Mouse (Mus musculus) myocyte (in vitro differentiated cells): ENCODE measurements around the gene Rxra.

Source experiments
- CEBPB ChIP-seq: IDR thresholded peaks from 2 replicates; pipeline ENCODE4 v1.6.1; 2011; ENCODE audit warnings: mild to moderate bottlenecking, moderate library complexity; ENCODE audit not compliant: poor library complexity, insufficient read depth, severe bottlenecking
- MAX ChIP-seq: IDR thresholded peaks from one replicate; pipeline ENCODE4 v1.6.1; 2011; ENCODE audit warnings: low read depth, mild to moderate bottlenecking, control low read depth
- MYOD1 ChIP-seq, 3 experiments: IDR thresholded peaks; one replicate each; pipeline ENCODE4 v1.6.1; 2011; ENCODE audit warnings: control low read depth in 2 of 3, low read depth in 2 of 3, mild to moderate bottlenecking in 2 of 3, moderate library complexity in 1 of 3; ENCODE audit not compliant: insufficient read length in 2 of 3, control insufficient read depth in 1 of 3
- MYOG ChIP-seq, 3 experiments: IDR thresholded peaks; one replicate each; pipeline ENCODE4 v1.6.1; 2011; ENCODE audit warnings: control low read depth in 2 of 3, low read depth in 2 of 3, mild to moderate bottlenecking in 2 of 3; ENCODE audit not compliant: insufficient read length in 2 of 3, control insufficient read depth in 1 of 3, insufficient read depth in 1 of 3
- POLR2A ChIP-seq: IDR thresholded peaks from one replicate; pipeline ENCODE4 v1.6.1; 2011; ENCODE audit warnings: low read depth, mild to moderate bottlenecking, control low read depth, moderate library complexity; ENCODE audit not compliant: insufficient read length
- TCF12 ChIP-seq: IDR thresholded peaks from one replicate; pipeline ENCODE4 v1.6.1; 2011; ENCODE audit warnings: mild to moderate bottlenecking, control low read depth; ENCODE audit not compliant: poor library complexity, insufficient read depth, severe bottlenecking
- TCF3 ChIP-seq: IDR thresholded peaks from one replicate; pipeline ENCODE4 v1.6.1; 2011; ENCODE audit warnings: low read depth, control low read depth; ENCODE audit not compliant: insufficient read length

GRCm38 (mm10) chr2:27714131-27714530 is 37.9 kb downstream of the Rxra start:
- TF ChIP-seq CEBPB (no peak), MAX (no peak), MYOG (IDR thresholded peaks at IDR 0.05; ENCODE audit: control insufficient read depth in 1 of 3, insufficient read depth in 1 of 3, insufficient read length in 2 of 3, low read depth in 2 of 3) (no peak), POLR2A (no peak), MYOD1 (IDR thresholded peaks at IDR 0.05; ENCODE audit: control insufficient read depth in 1 of 3, insufficient read length in 2 of 3, low read depth in 2 of 3) (no peak), TCF12 (no peak), TCF3 (no peak)
